Mouse (Mus musculus): ENCODE measurements around the gene Tshz2. TPM values are rescaled to one million over a fixed set of nuclear protein-coding genes. Genes with fewer than 3 reads are reported as not detected.
"Not testable (repeated sequence)": the region's sequence is repeated elsewhere in the genome, so short reads cannot be mapped to it uniquely, and the experiment has no call there.

The Tshz2 gene
- polyA plus RNA-seq, 1 experiment from 2014 or later, result 7.2 TPM

DNA sequence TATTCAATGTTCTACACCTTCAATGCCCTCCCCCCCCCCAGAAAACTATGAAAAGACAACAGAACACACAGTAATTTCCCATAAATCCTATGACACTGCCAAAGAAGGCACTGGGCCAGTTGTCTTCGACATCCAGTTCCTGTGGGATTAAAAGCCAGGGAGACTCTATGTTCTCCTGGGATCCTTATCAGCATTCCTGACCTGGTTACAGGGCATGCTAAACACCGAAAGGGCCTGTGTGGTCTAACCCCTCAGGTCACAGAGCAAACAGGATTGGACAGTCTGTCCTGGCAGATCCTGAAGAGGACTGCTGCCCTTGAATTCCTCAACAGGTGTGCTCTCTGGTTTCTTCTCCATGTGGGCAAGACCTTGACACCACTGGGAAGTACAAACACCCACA, 145.0 kb downstream of the Tshz2 start:
- no peak overlapping the region for H3K9ac ChIP-seq (ENCODE audit: low read length)
- WGBS, result 21% methylated on average over 2 of the region's 2 CpGs
- H3K27ac ChIP-seq (ENCODE audit: low read length), result no peak overlapping the region
- no peaks in the 10 kb centered on the region for H3K27me3 ChIP-seq (ENCODE audit: control insufficient read depth, insufficient read depth, low read depth, low read length)
- no peak overlapping the region for H3K4me2 ChIP-seq (ENCODE audit: low read depth, low read length)
- no peaks in the 10 kb centered on the region for H3K36me3 ChIP-seq (ENCODE audit: control insufficient read depth, insufficient read depth, low read length)
- no peak overlapping the region for H3K4me3 ChIP-seq (ENCODE audit: low read length)
- H3K9me3 ChIP-seq (ENCODE audit: control insufficient read depth, low read length), result no peaks in the 10 kb centered on the region
- peaks cover 23% of the 10 kb centered on the region for H3K4me1 ChIP-seq (replicated peaks; ENCODE audit: control insufficient read depth, insufficient read depth, low read length)
- no peak for ATAC-seq (ENCODE audit: low read depth)

DNA sequence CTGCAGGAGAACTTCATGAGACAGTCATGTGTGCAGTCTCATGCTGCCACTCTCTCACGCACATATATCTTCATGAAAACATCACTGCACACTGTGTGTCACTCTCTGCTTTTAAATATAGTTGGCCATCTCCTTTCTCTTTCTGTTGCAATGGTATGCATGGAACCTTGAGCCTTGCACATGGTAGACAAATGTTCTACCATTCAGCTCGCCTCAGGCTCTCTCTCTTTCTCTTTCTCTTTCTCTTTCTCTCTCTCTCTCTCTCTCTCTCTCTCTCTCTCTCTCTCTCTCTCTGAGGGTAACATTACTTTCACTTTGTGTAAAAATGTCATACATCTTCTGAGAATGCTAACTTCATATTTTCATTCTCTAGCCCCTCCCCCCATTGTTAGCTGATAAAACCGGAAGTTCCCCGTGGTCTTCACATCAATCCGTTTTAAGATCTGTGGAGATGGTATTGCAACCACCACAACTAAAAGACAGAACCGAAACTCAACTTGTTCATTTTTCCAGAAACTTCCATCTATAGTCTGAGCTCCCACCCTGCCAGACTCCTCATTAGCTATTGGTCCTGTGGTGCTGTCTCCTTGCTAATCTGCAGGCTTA, 146.0 kb downstream of the Tshz2 start:
- Histone ChIP-seq H3K4me2 (ENCODE audit: low read depth, low read length) (no peak overlapping the region), H3K9ac (ENCODE audit: low read length) (no peak overlapping the region), H3K36me3 (ENCODE audit: control insufficient read depth, insufficient read depth, low read length) (no peaks in the 10 kb centered on the region), H3K27ac (ENCODE audit: low read length) (no peak overlapping the region), H3K27me3 (ENCODE audit: control insufficient read depth, insufficient read depth, low read depth, low read length) (no peaks in the 10 kb centered on the region), H3K4me3 (ENCODE audit: low read length) (no peak overlapping the region), H3K9me3 (ENCODE audit: control insufficient read depth, low read length) (no peaks in the 10 kb centered on the region), H3K4me1 (replicated peaks; ENCODE audit: control insufficient read depth, insufficient read depth, low read length) (peaks cover 32% of the 10 kb centered on the region)
- WGBS, result 82% methylated on average over 6 of the region's 6 CpGs
- ATAC-seq (ENCODE audit: low read depth), result no peak

DNA sequence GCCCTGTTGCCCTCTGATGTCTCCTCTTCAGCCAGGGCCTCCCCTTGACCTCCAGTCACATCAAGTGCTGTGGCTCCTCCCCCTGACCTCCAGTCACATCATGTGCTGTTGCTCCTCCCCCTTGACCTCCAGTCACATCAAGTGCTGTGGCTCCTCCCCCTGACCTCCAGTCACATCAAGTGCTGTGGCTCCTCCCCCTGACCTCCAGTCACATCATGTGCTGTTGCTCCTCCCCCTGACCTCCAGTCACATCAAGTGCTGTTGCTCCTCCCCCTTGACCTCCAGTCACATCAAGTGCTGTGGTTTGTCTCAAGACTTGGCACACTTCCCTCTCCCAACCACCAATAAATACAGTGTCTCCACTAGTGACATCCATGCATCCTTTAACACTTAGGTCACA, 148.9 kb downstream of the Tshz2 start:
- not testable (repeated sequence) for H3K27me3 ChIP-seq (ENCODE audit: control insufficient read depth, insufficient read depth, low read depth, low read length); H3K27ac ChIP-seq (ENCODE audit: low read length); H3K4me2 ChIP-seq (ENCODE audit: low read depth, low read length); H3K4me3 ChIP-seq (ENCODE audit: low read length); H3K9ac ChIP-seq (ENCODE audit: low read length); H3K36me3 ChIP-seq (ENCODE audit: control insufficient read depth, insufficient read depth, low read length); H3K9me3 ChIP-seq (ENCODE audit: control insufficient read depth, low read length); ATAC-seq (ENCODE audit: low read depth)
- H3K4me1 ChIP-seq (replicated peaks; ENCODE audit: control insufficient read depth, insufficient read depth, low read length), result peaks cover 29% of the 10 kb centered on the region

DNA sequence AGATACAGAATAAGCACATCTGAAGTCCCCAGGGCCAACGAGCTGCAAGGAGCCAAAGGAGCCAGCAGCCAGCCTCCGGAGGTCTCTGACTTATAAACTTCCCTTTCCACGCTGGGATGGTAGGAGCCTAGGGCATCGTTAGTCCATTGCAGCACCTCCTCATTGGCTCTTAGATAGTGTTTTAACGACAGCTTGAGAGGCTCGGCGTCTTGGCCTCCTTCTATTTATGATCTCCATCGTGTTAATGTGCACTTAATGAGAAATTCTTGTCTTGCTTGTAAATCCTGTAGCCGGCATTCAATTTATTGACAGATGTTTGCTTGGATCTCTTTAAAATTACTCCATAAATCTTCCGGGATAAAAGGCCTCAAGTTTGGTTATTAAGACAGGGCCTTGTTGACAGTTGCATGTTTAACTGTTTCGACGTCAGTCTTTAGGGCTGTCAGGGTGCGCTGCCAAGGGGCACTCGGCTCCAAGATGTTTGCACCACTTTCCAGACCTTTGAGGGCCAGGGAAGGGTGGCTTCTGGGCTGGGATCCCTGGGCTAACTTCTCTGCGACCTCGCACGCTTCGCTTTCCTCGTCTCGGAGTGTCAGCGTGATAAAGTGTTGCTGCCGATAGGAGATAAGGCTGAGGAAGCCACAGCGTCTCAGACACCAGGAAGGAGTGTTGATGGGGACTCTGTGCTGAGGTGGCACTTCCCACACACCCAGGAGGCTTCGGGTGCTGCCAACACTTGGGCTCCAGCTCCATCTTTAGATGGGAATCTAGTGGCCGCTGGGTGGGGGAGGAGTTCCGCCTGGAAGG, 150.3 kb downstream of the Tshz2 start:
- H3K27ac ChIP-seq (ENCODE audit: low read length), result no peak overlapping the region; the same call in 1 of the 2 replicates
- H3K4me1 ChIP-seq (replicated peaks; ENCODE audit: control insufficient read depth, insufficient read depth, low read length), result peaks cover 32% of the 10 kb centered on the region
- H3K4me3 ChIP-seq (ENCODE audit: low read length), result no peak overlapping the region
- H3K9ac ChIP-seq (ENCODE audit: low read length), result no peak overlapping the region
- peak; percentile 79 for ATAC-seq (ENCODE audit: low read depth)
- H3K27me3 ChIP-seq (ENCODE audit: control insufficient read depth, insufficient read depth, low read depth, low read length), result no peaks in the 10 kb centered on the region
- H3K4me2 ChIP-seq (ENCODE audit: low read depth, low read length), result peak overlapping the region; percentile 27
- 31% methylated on average over 26 of the region's 26 CpGs for WGBS
- no peaks in the 10 kb centered on the region for H3K9me3 ChIP-seq (ENCODE audit: control insufficient read depth, low read length)
- no peaks in the 10 kb centered on the region for H3K36me3 ChIP-seq (ENCODE audit: control insufficient read depth, insufficient read depth, low read length)

DNA sequence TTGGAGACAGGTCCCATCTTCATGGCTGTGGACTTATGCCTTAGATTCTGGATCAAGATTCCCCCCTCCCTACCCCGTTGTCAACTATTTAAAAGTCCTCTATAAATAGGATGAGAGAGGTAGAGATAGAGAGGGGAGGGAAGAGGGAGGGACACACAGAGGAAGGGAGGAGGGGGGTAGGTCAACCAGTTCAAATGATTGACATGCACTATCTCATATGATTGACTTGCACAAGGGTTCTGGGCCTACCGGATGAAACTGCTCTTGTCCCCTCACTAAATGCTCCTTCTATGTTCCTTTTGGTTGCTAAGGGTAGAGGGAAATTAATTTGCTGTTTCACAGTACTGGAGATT, 150.8 kb downstream of the Tshz2 start:
- Histone ChIP-seq H3K27ac (ENCODE audit: low read length) (no peak overlapping the region; the same call in 1 of the 2 replicates), H3K27me3 (ENCODE audit: control insufficient read depth, insufficient read depth, low read depth, low read length) (no peaks in the 10 kb centered on the region), H3K9ac (ENCODE audit: low read length) (no peak overlapping the region), H3K9me3 (ENCODE audit: control insufficient read depth, low read length) (no peaks in the 10 kb centered on the region), H3K4me1 (replicated peaks; ENCODE audit: control insufficient read depth, insufficient read depth, low read length) (peaks cover 35% of the 10 kb centered on the region), H3K36me3 (ENCODE audit: control insufficient read depth, insufficient read depth, low read length) (no peaks in the 10 kb centered on the region), H3K4me2 (ENCODE audit: low read depth, low read length) (no peak overlapping the region), H3K4me3 (ENCODE audit: low read length) (no peak overlapping the region)
- 61% methylated on average over 2 of the region's 2 CpGs for WGBS
- ATAC-seq (ENCODE audit: low read depth), result no peak; the same call in 1 of the 2 replicates

DNA sequence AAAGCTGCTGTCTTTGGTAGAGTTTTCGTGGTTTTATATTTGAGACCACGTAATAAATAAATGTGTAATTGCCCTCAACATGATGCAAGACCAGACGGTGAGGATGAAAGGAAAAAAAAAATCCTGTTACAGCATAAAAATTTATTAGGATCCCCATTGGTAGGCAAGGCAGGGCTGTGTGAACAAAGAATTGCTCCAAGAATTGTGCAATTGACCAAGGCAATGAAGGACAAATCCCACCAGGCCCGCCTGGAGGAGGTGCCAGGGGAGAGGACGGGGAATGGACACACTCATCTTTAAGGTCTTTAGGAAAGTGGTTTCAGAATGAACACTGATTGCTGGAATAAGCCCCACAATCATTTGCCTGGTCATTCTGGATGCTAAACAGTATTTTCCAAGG, 154.6 kb downstream of the Tshz2 start:
- Histone ChIP-seq H3K9ac (ENCODE audit: low read length) (no peak overlapping the region), H3K27me3 (ENCODE audit: control insufficient read depth, insufficient read depth, low read depth, low read length) (no peaks in the 10 kb centered on the region), H3K4me2 (ENCODE audit: low read depth, low read length) (0 out of 2 replicates have a peak overlapping the region, but pooled peaks have one; percentile 2), H3K9me3 (ENCODE audit: control insufficient read depth, low read length) (no peaks in the 10 kb centered on the region), H3K4me1 (replicated peaks; ENCODE audit: control insufficient read depth, insufficient read depth, low read length) (peaks cover 38% of the 10 kb centered on the region), H3K36me3 (ENCODE audit: control insufficient read depth, insufficient read depth, low read length) (no peaks in the 10 kb centered on the region), H3K27ac (ENCODE audit: low read length) (no peak overlapping the region), H3K4me3 (ENCODE audit: low read length) (no peak overlapping the region)
- 48% methylated on average over 5 of the region's 5 CpGs for WGBS
- no peak for ATAC-seq (ENCODE audit: low read depth)

DNA sequence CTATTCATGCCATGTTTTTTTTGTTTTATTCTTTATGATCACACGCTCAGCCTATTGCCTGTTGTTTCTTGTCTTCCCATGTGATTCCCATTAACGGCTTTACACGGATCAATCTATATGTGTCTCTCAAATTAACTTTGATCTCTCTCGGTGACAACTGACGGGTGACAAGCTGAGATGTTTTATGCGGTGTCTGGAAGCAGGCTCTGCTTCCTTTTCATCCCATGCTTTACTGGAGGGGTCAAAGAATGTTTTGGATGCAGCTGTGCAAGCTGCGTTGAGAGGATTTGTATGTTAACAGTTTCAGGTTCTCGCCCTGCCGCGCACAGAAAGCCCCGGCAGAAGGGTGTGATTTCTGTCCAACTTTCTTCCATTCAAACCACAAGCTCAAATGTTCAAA, 155.1 kb downstream of the Tshz2 start:
- H3K4me3 ChIP-seq (ENCODE audit: low read length), result no peak overlapping the region
- no peak for ATAC-seq (ENCODE audit: low read depth)
- H3K9me3 ChIP-seq (ENCODE audit: control insufficient read depth, low read length), result no peaks in the 10 kb centered on the region
- no peak overlapping the region for H3K4me2 ChIP-seq (ENCODE audit: low read depth, low read length)
- H3K36me3 ChIP-seq (ENCODE audit: control insufficient read depth, insufficient read depth, low read length), result no peaks in the 10 kb centered on the region
- H3K4me1 ChIP-seq (replicated peaks; ENCODE audit: control insufficient read depth, insufficient read depth, low read length), result peaks cover 34% of the 10 kb centered on the region
- no peak overlapping the region for H3K9ac ChIP-seq (ENCODE audit: low read length)
- H3K27ac ChIP-seq (ENCODE audit: low read length), result no peak overlapping the region
- H3K27me3 ChIP-seq (ENCODE audit: control insufficient read depth, insufficient read depth, low read depth, low read length), result no peaks in the 10 kb centered on the region
- WGBS, result 35% methylated on average over 11 of the region's 11 CpGs

DNA sequence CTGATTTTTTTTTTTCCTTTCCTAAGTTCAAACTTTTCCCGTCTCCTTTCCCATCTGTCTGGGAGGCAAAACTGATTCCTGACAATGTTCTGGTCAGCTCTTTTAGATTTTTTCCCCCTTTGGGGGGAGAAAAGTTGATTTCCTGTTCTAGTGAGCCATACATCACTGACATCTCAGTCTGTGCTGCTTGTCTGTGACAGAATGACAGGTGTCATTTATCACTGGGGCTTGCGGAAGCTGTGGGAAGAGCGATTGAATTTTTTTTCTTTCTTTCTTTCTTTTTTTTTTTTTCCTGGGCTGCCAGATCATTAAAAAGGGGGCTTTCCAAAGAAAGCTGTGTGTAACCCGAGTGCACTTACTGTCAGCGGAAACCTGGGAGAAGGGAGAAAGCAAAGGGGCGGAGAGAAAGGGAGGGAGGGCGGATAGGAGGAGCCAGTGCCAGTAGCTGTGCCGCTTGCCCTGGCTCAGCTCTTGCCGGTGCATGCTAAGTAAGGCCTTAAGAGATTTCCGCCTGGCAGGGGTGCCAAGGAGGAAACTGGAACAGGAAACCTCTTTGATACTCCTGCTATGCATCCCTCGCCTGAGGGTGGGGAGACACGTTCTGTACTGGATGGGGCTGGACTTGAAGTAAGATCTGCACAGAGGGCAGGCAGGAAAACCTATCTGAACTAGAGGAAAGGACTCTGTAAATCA, 157.8 kb downstream of the Tshz2 start:
- Histone ChIP-seq H3K4me1 (replicated peaks; ENCODE audit: control insufficient read depth, insufficient read depth, low read length) (peaks cover 26% of the 10 kb centered on the region; the same call in 1 of the 2 replicates), H3K27me3 (ENCODE audit: control insufficient read depth, insufficient read depth, low read depth, low read length) (no peaks in the 10 kb centered on the region), H3K36me3 (ENCODE audit: control insufficient read depth, insufficient read depth, low read length) (no peaks in the 10 kb centered on the region), H3K9me3 (ENCODE audit: control insufficient read depth, low read length) (no peaks in the 10 kb centered on the region), H3K4me2 (ENCODE audit: low read depth, low read length) (peak overlapping the region; percentile 38), H3K9ac (ENCODE audit: low read length) (peak overlapping the region; percentile 24; the same call in 1 of the 2 replicates), H3K4me3 (ENCODE audit: low read length) (peak overlapping the region; percentile 17), H3K27ac (ENCODE audit: low read length) (peak overlapping the region; percentile 27)
- peak; percentile 92 for ATAC-seq (ENCODE audit: low read depth)
- 2% methylated on average over 12 of the region's 12 CpGs for WGBS

DNA sequence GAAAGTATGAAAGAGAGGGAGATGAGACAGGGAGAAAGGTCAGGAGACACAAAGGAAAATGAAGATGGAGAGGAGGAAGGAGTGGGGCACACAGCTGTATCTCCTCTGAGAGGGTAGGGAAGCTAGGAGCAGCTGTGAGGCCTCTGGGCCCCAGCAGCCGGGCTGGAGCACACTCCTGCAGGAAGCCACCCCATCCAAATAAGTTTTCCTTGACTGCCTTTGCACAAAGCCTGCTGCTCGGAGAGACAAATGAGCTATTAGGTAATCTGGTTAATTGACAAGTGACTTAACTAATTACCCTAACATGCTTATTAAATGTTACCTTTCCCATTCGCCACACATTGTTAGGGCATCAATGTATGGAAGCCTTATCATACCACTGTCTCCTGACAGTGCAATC, 159.9 kb downstream of the Tshz2 start:
- Histone ChIP-seq H3K36me3 (ENCODE audit: control insufficient read depth, insufficient read depth, low read length) (no peaks in the 10 kb centered on the region), H3K9me3 (ENCODE audit: control insufficient read depth, low read length) (no peaks in the 10 kb centered on the region), H3K4me3 (ENCODE audit: low read length) (no peak overlapping the region), H3K4me1 (replicated peaks; ENCODE audit: control insufficient read depth, insufficient read depth, low read length) (peaks cover 16% of the 10 kb centered on the region; the same call in 1 of the 2 replicates), H3K9ac (ENCODE audit: low read length) (no peak overlapping the region), H3K27me3 (ENCODE audit: control insufficient read depth, insufficient read depth, low read depth, low read length) (no peaks in the 10 kb centered on the region), H3K4me2 (ENCODE audit: low read depth, low read length) (no peak overlapping the region), H3K27ac (ENCODE audit: low read length) (no peak overlapping the region)
- no peak for ATAC-seq (ENCODE audit: low read depth)
- WGBS, result 48% methylated on average over 3 of the region's 3 CpGs
